Mouse (Mus musculus) embryonic facial prominence, embryonic 11.5 days (tissue): ENCODE data around the gene Arsa. TPM values are rescaled to one million over a fixed set of nuclear protein-coding genes. Genes with fewer than 3 reads are reported as not detected.
A peak's percentile ranks its signal among the peaks of the same experiment; 100 is the strongest.

Experiments used
- ATAC-seq: fragments of 200-750 bp; cut with Nextera tagmentation; replicated peaks from 2 replicates; pipeline ENCODE4 v1.8.0; 2017; ENCODE audit warnings: low read depth; ENCODE audit not compliant: insufficient number of reproducible peaks, low FRiP score, low TSS enrichment
- DNase-seq: peaks from one replicate; pipeline ENCODE4 v3.0.0-alpha.2; 2015; ENCODE audit warnings: low spot score
- H3K27ac ChIP-seq: fragments of 300-500 bp; sonication (generic); replicated peaks from 2 replicates; pipeline ENCODE4 v1.5.1; 2014; ENCODE audit warnings: mild to moderate bottlenecking, low read depth, low read length, control low read depth
- H3K27me3 ChIP-seq: fragments of 300-500 bp; sonication (generic); 2 replicates; pipeline ENCODE4 v1.6.1; 2014; ENCODE audit warnings: mild to moderate bottlenecking, low read length, moderate library complexity, mixed read lengths; ENCODE audit not compliant: control insufficient read depth, insufficient read depth
- H3K36me3 ChIP-seq: fragments of 300-500 bp; sonication (generic); replicated peaks from 2 replicates; pipeline ENCODE4 v1.6.1; 2014; ENCODE audit warnings: low read depth, mild to moderate bottlenecking, low read length, moderate library complexity, mixed read lengths; ENCODE audit not compliant: control insufficient read depth, insufficient read depth
- H3K4me1 ChIP-seq: fragments of 300-500 bp; sonication (generic); 2 replicates; pipeline ENCODE4 v1.6.1; 2014; ENCODE audit warnings: low read length, mixed read lengths; ENCODE audit not compliant: control insufficient read depth, insufficient read depth
- H3K4me2 ChIP-seq: fragments of 300-500 bp; sonication (generic); 2 replicates; pipeline ENCODE4 v1.6.1; 2014; ENCODE audit warnings: low read depth, mild to moderate bottlenecking, control low read depth, low read length, moderate library complexity
- H3K4me3 ChIP-seq: fragments of 300-500 bp; sonication (generic); 2 replicates; pipeline ENCODE4 v1.5.1; 2014; ENCODE audit warnings: low read depth, low read length, control low read depth
- H3K9ac ChIP-seq: fragments of 300-500 bp; sonication (generic); replicated peaks from 2 replicates; pipeline ENCODE4 v1.6.1; 2014; ENCODE audit warnings: mild to moderate bottlenecking, control low read depth, low read length
- H3K9me3 ChIP-seq: fragments of 300-500 bp; sonication (generic); replicated peaks from 2 replicates; pipeline ENCODE4 v1.6.1; 2016; ENCODE audit warnings: mild to moderate bottlenecking, low read length, inconsistent platforms, mixed read lengths; ENCODE audit not compliant: control insufficient read depth
- WGBS: fragments of 180-500 bp; shearing (Covaris S2); extraction: QIAGEN DNeasy Blood & Tissue Kit; methylation state at CpG from one replicate; pipeline ENCODE4 v1.1.7; 2014; 5-methylcytosine and 5-hydroxymethylcytosine counted together
- polyA plus RNA-seq: library from polyadenylated mRNA; unstranded; fragments of >200 nt; fragmentation: Nextera tagmentation; extraction: Ambion mirVana; gene quantifications from 2 replicates; pipeline ENCODE4 v1.2.1, GENCODE M21; 2014

Arsa gene
- polyA plus RNA-seq, 1 experiment from 2014 or later: 7.5 TPM

- WGBS: 73% methylated on average over 10 of the region's 10 CpGs
- ATAC-seq: no peak
- no peaks in the 10 kb centered on the region; the same call in 1 of the 2 replicates for H3K36me3 ChIP-seq
Observed at GRCm38 (mm10) chr15:89460298-89460697, 16.9 kb downstream of the Arsa start.

GRCm38 (mm10) chr15:89459821-89460220 lies 17.4 kb downstream of the Arsa start:
- no peaks in the 10 kb centered on the region; the same call in 1 of the 2 replicates for H3K27me3 ChIP-seq
- H3K4me3 ChIP-seq: no peak overlapping the region
- ATAC-seq: no peak
- 79% methylated on average over 7 of the region's 7 CpGs for WGBS
- H3K9me3 ChIP-seq: no peaks in the 10 kb centered on the region
- no peak for DNase-seq
- H3K27ac ChIP-seq: no peak overlapping the region
- H3K36me3 ChIP-seq: no peaks in the 10 kb centered on the region; the same call in 1 of the 2 replicates
- no peaks in the 10 kb centered on the region for H3K4me1 ChIP-seq
- no peak overlapping the region for H3K4me2 ChIP-seq
- H3K9ac ChIP-seq: no peak overlapping the region

More at GRCm38 (mm10) chr15:89460298-89460697, 16.9 kb downstream of the Arsa start:
- Histone ChIP-seq H3K27me3 (no peaks in the 10 kb centered on the region), H3K4me1 (no peaks in the 10 kb centered on the region), H3K4me3 (no peak overlapping the region), H3K9ac (no peak overlapping the region), H3K9me3 (no peaks in the 10 kb centered on the region), H3K27ac (no peak overlapping the region), H3K4me2 (no peak overlapping the region)
- DNase-seq: no peak

- Histone ChIP-seq H3K4me3 (no peak overlapping the region), H3K4me1 (no peaks in the 10 kb centered on the region), H3K36me3 (no peaks in the 10 kb centered on the region; the same call in 1 of the 2 replicates), H3K27me3 (peaks cover 3% of the 10 kb centered on the region; the same call in 1 of the 2 replicates), H3K27ac (no peak overlapping the region), H3K9me3 (no peaks in the 10 kb centered on the region), H3K9ac (no peak overlapping the region), H3K4me2 (no peak overlapping the region)
- no peak for ATAC-seq
- WGBS: 92% methylated on average over 15 of the region's 15 CpGs
- DNase-seq: no peak
Observed at GRCm38 (mm10) chr15:89458942-89459341, 18.3 kb downstream of the Arsa start.

- H3K4me3 ChIP-seq: no peak overlapping the region
- H3K4me2 ChIP-seq: no peak overlapping the region
- WGBS: 65% methylated on average over 6 of the region's 6 CpGs
- H3K9ac ChIP-seq: no peak overlapping the region
- no peaks in the 10 kb centered on the region; the same call in 1 of the 2 replicates for H3K36me3 ChIP-seq
- H3K9me3 ChIP-seq: no peaks in the 10 kb centered on the region
- peaks cover 5% of the 10 kb centered on the region; the same call in 1 of the 2 replicates for H3K27me3 ChIP-seq
- H3K27ac ChIP-seq: no peak overlapping the region
- DNase-seq: no peak
- no peak for ATAC-seq
- no peaks in the 10 kb centered on the region for H3K4me1 ChIP-seq
Observed at GRCm38 (mm10) chr15:89455642-89456041, 21.6 kb downstream of the Arsa start.

DNA sequence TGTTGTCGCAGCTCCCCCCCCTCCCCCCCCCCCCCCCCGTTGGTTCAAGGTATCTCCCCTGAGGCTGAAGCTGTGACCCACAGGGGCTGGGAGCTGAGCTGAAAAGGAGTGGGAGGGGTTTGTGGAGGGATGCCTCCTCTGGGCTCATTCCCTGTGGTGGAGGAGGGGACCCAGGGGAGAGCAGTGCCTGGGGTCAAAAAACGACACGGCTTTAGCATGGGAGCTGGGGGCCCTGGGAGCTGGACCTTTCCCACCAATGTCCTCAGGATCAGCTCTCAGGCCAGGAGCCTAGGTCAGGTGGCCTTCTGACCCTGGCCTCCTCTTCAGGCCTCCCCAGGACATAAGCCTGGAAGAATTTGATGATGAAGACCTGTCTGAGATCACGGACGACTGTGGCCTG lies 22.4 kb downstream of the Arsa start:
- Histone ChIP-seq H3K4me2 (peak overlapping the region; percentile 90), H3K36me3 (no peaks in the 10 kb centered on the region; the same call in 1 of the 2 replicates), H3K27ac (no peak overlapping the region), H3K4me3 (peak overlapping the region; percentile 49; the same call in 1 of the 2 replicates), H3K27me3 (peaks cover 5% of the 10 kb centered on the region; the same call in 1 of the 2 replicates), H3K9me3 (no peaks in the 10 kb centered on the region), H3K4me1 (no peaks in the 10 kb centered on the region), H3K9ac (no peak overlapping the region; the same call in 1 of the 2 replicates)
- DNase-seq: no peak
- 0 out of 2 replicates have a peak, but pooled peaks have one; percentile 41 for ATAC-seq
- WGBS: 12% methylated on average over 4 of the region's 6 CpGs

DNA sequence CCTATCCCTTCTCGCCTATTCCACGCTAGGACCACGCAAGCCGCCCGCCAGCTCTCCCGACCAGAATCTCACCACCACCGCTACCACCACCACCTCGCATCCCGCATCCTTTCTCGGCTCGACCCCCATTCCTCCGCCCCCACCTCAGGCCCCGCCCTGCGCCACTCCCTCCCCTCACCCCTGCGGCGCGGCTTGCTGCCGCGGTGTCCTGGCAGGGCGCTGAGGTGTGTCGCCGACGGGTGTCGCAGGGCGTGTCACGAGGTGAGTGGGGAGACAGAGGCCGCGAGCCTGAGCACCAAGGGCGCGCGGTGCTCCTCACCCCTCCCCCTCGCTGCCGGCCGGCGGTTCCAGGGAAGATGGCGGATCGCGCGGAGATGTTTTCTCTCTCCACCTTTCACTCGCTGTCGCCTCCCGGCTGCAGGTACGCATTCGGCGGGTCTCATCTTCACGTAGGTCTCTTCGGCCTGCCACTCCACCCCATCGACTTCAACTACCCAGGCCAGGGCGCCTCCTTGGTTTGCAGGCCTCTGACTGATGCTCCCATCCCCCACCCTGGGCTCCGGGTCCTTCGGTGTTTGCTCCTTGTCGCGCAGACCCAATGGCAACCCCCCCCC lies 23.3 kb downstream of the Arsa start, which contains the start of gene Mapk8ip2:
Mapk8ip2 (plus strand) TSS at position 49 of the 614 bp plus-strand sequence.
- Histone ChIP-seq H3K27ac (no peak within 1 kb of the TSS), H3K4me3 (peak within 1 kb of the TSS; percentile 49), H3K4me1 (no peaks in the 10 kb centered on the region), H3K27me3 (peaks cover 5% of the 10 kb centered on the region; the same call in 1 of the 2 replicates), H3K9ac (peak within 1 kb of the TSS; percentile 28), H3K9me3 (no peaks in the 10 kb centered on the region), H3K36me3 (no peaks in the 10 kb centered on the region; the same call in 1 of the 2 replicates), H3K4me2 (peak within 1 kb of the TSS; percentile 90)
- peak; percentile 44 for ATAC-seq
- DNase-seq: peak; percentile 15
- WGBS: under 1% methylated on average over 53 of the region's 53 CpGs

DNA sequence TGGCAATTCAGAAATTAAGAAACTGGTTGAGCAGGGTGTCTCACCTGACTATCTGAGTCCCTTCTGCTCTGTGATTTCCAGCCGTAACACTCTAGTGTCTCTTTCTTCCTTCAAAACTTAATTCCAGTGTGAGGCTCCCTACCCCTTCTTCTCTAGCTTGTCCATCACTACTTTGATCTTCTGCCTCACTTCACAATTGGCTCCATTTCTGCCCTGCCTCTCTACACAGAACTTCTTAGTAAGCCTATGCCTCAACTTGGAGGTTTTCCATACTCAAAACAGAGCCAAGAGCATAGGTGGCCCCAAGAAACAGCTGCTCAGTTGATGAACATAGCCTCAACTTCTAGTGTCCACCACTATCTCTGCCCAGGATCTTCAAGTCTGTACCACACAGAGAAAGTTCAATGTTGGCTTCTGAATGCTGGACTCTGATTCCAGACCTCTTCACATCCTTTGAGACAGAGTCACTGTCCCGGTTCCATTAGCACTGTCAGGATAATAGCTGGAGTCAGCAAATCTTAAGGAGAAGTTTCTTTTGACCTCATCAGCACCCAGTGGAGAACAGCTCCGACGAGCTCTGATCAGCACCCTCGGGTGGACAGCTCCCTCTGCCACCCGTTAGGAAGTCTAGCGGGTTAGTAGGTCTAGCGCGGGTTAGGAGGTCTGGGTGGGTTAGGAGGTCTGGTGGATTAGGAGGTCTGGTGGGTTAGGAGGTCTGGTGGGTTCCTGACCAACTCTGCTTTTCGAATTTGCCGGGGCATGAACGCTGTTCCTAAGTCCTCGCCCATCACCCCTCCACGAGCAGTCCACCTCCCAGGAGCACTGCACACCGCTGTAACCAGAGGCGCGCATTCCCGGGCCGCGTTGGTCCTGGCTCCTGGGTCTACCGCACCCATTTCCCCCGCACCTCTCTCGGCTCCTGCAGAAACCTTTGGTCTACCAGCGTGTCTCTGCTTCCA lies 24.0 kb downstream of the Arsa start:
- H3K4me3 ChIP-seq: peak overlapping the region; percentile 49
- ATAC-seq (peak; percentile 61), DNase-seq (peak; percentile 88)
- 5% methylated on average over 24 of the region's 24 CpGs for WGBS
- H3K27me3 ChIP-seq: peaks cover 5% of the 10 kb centered on the region; the same call in 1 of the 2 replicates
- H3K4me2 ChIP-seq: peak overlapping the region; percentile 90
- no peak overlapping the region for H3K27ac ChIP-seq
- H3K4me1 ChIP-seq: no peaks in the 10 kb centered on the region
- H3K9me3 ChIP-seq: no peaks in the 10 kb centered on the region
- no peak overlapping the region for H3K9ac ChIP-seq
- no peaks in the 10 kb centered on the region; the same call in 1 of the 2 replicates for H3K36me3 ChIP-seq
